Mouse (Mus musculus) embryo, embryonic 10 days (tissue): ENCODE measurements at regions not wholly inside any gene's neighbourhood (a gene's known extent, or its start where the extent isn't known, plus 50 kb on each side); places are given as distances from the start of the nearest gene placed in this dataset.

Experiments
- DNase-seq: peaks from one replicate; pipeline ENCODE4 v3.0.0-alpha.2; 2015; ENCODE audit warnings: low spot score

DNA sequence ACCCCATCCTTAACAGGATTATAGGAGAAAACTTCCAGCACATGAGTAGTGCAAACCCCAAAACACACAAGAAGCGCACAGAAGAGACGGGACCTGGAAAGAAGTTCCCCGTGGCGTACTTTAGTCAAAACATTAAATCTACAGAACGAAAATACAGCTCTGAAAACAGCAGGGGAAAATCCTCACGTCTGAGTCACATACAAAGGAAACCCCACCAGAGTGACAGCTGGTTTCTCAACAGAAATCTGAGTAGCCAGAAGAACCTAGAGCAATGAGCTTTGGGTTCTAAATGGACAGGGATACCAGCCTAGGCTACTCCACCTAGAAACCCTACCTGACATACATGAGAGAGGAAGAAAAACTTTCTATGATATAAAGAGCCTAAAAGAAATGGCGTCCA, 234.0 kb upstream of the Hs6st1 start:
- no peak for DNase-seq

DNA sequence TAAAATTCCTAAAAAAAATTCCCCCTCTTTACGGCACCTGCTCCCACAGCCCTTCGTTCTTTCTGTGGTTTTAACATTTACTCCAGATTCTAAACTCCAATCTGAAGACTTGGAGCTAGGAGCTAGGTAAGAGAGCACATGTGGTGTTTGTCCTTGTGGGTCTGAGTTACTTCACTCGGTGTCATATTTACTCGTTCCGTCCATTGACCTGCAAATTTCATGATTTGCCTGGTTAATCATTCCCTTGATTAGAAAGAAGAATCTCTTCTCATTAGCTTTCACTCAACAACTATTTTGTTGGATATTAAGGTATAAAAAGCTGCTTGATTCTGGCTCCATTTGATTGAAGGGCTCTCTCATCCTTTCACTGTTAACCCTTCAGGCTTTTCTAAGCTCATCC, 231.6 kb upstream of the Hs6st1 start:
- DNase-seq: no peak

- no peak for DNase-seq
Observed at GRCm38 (mm10) chr1:35838625-35839024, 229.6 kb upstream of the Hs6st1 start.

GRCm38 (mm10) chr1:35839446-35839845, 228.8 kb upstream of the Hs6st1 start:
- peak; percentile 46 for DNase-seq

DNA sequence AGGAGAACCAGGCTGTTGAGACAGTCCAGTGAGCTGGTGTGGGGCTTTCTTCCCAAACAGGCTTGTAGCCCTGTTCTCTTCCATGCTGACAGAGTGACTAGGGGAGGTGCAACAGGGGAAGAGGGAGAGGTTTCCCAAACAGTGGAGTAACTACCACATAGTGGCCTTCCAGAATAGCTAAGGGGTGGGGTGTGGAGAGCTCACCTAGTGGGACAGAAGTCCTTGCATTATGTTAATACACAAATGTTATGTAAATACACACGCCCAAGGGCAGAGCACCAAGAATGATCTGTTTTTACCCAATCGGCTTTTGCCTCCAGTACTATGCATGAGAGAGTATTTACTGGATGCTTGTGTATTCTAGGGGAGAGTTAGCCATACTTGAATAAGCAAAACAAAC, 226.6 kb upstream of the Hs6st1 start:
- DNase-seq: no peak

DNA sequence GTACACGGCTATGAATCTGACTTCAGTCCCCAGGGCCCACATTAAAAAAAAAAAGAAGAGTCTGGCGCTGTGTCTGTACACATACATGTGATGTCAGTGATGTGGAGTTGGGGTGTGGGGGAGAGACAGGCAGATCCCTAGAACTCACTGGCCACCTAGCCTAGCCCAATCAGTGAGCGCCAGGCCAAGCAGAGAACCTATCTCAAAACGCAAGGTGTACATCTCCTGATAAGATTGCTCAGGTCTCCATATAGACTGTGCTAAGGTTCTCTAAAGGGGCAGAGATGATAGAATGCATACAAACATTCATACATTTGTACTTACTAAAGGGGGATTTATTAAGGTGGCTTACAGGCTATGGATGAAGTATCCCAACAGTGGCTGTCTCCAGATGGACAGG, 225.5 kb upstream of the Hs6st1 start:
- no peak for DNase-seq

DNA sequence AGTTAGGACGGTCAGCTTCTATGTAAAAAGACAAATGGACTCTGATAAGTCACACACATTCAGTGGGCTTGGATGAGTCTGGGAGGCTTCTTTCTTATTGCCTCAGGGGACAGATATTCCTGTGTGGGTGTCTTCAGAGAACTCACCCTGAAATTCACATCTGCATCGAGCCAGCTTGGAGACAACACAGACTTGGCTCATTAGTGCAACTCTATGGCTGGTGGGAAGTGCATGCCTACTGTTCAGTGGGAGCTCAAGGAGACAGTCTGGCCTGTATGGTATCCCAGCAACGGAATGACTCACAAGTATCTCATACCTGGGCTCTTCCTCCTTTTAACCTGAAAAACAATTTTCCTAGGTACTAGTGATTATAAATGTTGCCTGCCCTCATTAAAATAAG, 224.6 kb upstream of the Hs6st1 start:
- DNase-seq: no peak

DNA sequence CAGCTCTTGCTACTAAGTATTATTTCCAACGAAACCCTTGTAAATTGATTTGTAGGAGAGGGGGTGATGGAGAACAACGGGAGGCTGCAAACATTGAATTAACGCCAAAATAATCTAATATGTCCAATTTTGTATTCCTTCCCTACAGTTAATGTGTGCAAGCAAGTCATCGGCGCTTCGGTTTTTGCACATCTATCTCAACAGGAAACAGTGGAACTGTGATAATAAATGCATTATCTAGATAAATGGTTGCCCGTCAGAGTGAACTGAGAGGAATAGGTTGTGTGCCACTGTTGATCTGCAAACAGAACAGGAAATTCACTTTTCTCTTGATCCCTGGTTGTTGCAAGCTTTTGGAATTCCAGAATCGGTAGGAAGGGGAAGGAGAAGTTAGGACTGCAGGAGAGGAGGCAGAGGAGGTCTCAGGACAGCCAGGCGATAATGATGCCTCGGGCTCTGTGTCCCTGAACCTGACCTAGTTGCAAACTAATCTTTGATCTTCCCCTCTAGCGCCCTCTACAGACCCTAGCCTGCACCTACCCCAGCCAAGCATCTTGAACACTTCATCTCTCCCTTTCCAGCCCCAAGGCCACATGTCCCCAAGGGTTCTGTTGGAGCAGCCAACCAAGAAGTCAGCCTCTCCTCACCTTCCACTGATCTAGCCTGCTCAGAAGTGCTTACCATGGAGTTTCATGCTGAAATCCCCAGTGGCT, 221.8 kb upstream of the Hs6st1 start:
- peak; percentile 48 for DNase-seq

- DNase-seq: no peak
Observed at GRCm38 (mm10) chr1:35848160-35848954, 219.8 kb upstream of the Hs6st1 start.

DNA sequence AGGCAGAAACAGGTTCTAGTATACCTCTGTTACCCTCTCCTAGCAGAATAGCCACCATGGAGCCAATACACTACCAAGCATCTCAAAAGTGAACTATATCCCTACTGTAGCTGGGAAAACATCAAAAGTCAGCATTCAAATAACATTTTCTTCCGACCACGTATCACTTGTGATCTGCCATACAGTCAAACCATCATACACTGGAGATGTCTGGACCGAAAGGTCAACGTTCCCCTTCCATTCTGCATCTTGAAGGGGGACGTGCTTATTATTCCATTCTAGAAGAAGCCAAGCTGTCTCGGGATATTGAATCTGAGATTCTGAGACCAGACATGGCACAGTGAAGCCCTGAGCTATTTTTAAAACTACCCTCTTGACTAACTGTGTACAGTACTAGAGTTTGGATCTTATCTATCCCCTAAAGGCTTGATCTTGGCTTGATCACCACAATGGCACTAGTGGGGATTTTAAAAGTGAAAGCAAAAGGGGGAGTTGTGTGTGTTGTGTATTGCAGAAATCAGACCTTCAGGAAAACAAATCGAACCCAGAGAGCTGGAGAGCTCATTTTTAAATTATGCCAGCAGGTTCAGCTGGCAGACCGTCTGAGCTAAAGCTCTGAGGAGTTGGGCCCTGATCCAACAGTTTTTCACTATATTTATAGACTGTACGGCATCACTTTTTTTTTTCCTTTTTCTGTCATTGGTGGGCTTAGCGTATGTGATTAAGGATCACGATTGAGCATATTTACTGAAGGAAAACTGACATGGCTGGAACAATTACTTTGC, 218.6 kb upstream of the Hs6st1 start:
- DNase-seq: no peak

DNA sequence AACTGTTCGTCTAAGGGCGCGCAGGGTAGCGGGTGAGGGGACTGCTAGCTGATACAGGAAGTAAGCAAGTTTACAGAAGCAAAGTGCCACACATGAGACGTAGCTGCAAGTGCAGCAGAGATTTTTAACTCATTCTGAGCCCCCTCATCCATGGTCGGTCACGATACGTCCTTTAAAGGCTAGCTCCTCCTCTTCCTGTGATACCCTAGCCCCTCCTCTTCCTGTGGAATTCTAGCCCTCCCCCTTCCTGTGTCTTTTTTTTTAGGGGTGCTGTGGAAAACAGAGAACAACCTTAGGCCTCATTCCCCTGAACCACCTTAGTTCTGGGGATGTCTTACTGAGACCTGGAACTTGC, 218.0 kb upstream of the Hs6st1 start:
- DNase-seq: no peak

DNA sequence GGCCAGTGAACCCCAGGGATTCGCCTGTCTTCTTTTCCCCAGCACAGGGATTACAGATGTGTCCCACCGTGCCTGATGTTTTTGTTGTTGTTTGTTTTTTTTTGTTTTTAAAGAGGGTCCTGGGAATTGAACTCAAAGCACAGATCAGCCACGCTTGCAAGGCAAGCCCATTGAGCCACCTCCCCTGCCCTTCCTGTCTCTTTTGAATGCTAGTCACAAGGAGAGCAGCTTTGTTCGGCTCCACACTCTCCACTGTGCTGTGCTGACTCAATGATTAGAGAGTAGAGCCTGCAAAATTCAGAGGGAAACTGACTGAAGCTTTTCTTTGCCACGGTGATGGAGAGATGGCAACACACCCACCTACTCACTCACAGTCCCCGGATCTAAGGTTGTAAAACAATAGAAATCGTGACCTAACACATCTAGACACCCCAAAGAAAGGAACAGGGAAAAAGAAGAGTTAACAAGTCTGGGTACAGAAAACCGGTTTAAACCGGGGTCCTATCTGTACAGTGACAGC, 217.6 kb upstream of the Hs6st1 start:
- DNase-seq: no peak

DNA sequence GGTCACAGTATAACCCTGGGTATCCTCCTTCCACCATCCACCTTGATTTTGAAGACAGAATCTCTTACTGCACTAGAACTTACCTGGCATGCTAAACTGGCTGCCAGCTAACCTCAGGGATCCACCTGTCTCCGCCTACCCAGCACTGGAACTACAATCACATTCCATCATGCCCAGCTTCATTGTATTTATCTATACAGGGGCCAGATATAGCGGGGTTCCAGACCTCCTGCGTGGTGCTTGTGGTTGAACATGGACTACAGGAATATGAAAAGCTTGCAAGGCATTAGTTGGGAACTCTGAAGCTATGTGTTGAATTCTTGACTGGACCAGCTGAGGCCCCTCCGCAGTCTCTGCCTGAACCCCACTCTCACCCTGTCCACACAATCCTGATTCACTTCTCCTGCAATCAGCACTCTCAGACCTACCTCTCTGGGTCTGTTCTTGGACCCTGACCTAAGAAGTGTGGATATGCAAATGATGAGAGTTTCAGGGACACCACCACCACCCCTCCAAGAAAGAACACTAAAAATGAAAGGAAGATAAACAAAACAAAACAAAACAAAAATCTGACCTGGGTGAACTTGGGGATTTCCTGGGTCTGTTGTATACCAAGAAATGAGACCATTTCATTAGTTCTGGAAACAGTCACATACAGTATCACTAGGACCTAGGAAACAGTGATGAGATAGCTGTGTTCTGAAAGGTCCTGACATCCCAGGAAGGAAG, 216.4 kb upstream of the Hs6st1 start:
- no peak for DNase-seq

- no peak for DNase-seq
Observed at GRCm38 (mm10) chr1:35853018-35853417, 215.2 kb upstream of the Hs6st1 start.

DNA sequence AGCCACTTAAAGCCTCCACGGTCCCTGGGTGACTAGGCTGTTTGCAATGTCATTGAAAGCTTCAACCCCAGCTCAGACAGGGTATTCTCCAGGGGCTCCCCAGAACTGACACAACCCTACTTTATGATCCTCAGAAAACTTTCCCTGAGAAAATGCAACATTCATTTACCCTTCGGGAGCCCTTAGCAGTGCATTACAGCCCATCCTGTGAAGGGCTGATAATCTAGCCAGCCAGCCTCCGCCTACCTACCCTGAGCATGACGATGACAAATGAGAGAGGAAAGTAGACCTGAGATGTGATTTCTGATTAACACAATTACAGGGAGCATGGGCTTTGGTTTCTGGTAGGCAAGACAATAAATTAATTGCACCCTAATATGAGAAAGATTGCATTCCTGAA, 212.6 kb upstream of the Hs6st1 start:
- no peak for DNase-seq

DNA sequence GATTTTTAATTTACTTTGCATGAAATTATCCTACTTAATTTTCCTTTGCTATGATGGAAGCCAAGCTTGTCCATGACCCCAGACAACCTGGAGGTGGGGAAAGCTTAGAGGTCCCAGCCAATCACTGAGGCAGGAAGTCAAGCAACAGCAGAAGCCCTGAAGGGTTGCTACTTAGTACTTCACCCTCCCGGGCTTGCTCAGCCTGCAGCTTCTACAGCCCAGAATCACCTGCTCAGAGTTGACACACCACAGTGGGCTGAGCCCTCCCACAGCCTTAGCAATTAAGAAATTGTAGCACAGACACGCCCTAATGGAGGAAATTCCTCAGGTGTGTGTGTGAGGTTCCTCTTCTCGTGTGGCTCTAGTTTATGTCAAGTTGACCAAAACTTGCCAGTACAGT, 209.9 kb upstream of the Hs6st1 start:
- no peak for DNase-seq

- no peak for DNase-seq
Observed at GRCm38 (mm10) chr1:35860779-35861178, 207.4 kb upstream of the Hs6st1 start.

- no peak for DNase-seq
Observed at GRCm38 (mm10) chr1:35862196-35862595, 206.0 kb upstream of the Hs6st1 start.

GRCm38 (mm10) chr1:35862661-35863060, 205.5 kb upstream of the Hs6st1 start:
- DNase-seq: no peak

- no peak for DNase-seq
Observed at GRCm38 (mm10) chr1:35864246-35864645, 204.0 kb upstream of the Hs6st1 start.

DNA sequence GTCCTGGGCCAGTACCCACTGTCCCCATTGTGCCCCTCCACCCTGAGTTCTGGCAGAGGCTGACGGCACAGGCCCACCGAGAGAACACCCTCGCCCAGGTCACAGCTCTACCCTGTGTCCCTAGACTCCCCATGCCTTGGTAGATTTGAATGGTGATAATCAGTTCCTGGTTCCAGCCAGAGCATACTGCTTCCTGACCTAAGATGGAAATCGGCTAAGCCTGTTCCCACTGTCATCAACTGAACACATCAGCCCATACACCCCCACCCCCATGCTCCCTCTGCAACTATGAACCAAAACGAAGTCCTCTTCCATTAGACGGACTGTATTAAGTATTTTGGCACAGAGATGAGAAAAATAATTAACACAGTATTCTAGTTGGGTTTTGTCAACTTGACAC, 202.9 kb upstream of the Hs6st1 start:
- no peak for DNase-seq

- DNase-seq: no peak
Observed at GRCm38 (mm10) chr1:35866643-35867042, 201.6 kb upstream of the Hs6st1 start.
